Mouse (Mus musculus): ENCODE results near the gene Sv2a.

The Sv2a gene

DNA sequence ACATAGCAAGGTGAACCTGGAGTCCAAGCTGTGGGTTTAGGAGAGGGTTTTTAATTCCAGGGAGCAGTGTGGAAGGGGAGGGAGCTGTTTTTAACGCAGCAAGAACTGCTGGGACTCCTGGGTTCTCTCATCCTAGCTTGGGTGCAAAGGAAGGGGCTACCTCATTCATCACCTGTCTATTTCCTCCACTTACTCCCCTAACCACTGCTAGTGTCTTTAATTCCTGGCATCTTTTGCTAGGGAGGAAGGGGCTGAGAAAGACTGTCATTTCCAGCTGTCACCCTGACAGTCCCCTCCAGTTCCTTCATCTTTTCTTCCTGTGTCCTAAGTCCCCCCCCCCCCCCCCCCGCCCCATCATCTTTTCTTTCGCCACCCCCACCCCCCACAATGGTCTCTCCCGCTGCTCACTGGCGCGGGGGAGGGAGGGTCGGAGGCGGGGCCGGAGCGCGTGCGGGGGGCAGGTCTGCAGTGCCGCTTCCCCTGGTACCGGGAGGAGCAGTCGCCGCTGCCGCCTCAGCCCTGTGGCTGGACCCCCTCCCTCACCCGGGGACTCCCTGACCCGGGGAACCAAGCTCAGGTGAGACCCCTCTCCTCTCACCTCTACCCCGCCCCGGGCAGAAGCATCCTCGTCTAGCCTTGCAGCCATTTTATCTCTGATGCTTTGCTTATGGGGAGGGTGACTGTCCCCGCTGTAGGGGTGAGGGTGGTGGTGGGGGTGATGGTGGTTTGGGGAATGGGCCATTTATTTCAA, at the start of gene Sv2a:
Sv2a (plus strand) TSS at position 425 of the 751 bp plus-strand sequence.
- peak; percentile 71 for DNase-seq (ENCODE audit: low read depth, low spot score)

GRCm38 (mm10) chr3:96132478-96132877, 48.5 kb upstream of the Sv2a start:
- no peak for DNase-seq (ENCODE audit: low read depth, low spot score)

DNA sequence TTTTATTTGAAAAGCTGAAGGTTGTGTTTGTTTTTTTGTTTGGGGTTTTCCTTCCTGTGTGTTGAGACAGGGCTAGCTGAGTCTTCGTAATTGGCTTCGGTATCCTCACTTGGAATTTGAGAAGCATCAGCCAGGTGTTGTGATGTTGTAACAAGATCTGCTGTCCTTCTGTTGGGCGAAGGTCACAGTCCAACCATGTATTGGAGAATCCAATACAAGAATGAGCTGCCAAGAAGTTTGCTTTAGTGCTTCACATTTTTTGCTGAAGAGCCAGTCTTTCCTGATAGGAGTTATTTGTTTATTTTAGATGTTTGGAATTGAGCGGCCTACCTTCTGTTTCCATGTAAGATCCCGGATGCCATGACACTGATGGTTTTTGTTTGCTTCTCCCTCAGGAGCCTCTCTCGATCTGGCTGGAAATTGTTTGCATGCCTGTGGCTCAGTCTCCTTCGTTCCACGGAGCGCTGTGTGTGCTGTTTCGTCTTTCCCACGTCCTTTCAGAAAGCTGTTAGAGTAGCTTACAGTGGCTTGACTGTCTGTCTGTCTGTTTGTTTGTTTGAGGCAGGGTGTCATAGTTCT, 47.5 kb upstream of the Sv2a start:
- DNase-seq (ENCODE audit: low read depth, low spot score): no peak

DNA sequence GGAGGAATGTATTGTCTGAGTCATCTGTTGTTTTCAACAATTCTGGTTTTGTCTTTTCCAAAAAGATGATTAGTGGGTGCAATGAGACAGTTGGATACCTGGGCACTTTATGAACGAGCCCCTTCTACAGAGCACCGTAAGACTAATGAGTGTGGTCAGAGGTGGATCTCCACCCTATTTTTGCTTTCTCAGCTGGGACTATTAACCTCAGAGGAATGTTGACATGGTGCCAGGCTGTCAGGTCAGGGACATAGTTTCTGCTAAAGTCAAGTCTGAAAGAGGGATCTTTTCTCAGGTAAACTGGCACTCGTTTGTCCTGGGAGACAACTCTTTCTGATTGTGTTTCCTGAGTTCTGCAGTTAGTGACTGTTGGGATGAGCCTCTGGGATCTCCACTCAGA, 45.9 kb upstream of the Sv2a start:
- DNase-seq (ENCODE audit: low read depth, low spot score): no peak

- DNase-seq (ENCODE audit: low read depth, low spot score): peak; percentile 81
These were observed 33.0 kb upstream of the Sv2a start for GRCm38 (mm10) chr3:96147950-96148349.

GRCm38 (mm10) chr3:96151836-96152235, 29.1 kb upstream of the Sv2a start:
- no peak for DNase-seq (ENCODE audit: low read depth, low spot score)

DNA sequence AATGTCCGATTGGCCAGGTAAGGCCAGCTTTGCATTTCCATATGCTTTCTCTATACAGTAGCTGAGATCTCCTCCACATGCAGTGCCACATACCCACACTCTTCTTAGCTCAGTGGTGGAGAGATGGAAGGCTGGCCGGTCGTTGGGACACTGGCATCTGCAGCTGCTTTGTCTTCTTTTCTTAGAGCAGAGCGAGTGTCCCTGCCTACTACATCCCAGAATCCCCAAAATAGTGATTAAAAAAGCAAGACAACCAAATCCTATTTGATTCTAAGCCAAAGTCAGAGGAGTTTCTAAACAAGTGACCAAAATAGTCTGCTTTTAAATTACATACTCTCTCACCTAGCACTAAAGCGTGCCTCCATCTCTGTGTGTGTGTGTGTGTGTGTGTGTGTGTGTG, 28.3 kb upstream of the Sv2a start:
- no peak for DNase-seq (ENCODE audit: low read depth, low spot score)

DNA sequence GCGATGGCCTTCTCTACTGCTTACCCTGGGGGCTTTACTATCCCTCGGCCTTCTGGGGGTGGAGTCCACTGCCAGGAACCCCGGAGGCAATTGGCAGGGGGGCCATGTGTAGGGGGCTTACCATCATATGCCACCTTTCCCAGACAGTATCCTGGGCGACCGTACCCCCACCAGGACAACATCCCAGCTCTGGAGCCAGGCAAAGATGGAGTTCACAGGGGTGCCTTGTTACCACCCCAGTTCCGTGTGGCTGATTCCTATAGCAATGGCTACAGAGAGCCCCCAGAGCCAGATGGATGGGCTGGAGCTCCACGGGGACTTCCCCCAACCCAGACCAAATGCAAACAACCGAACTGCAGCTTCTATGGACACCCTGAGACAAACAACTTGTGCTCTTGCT, 25.4 kb upstream of the Sv2a start:
- DNase-seq (ENCODE audit: low read depth, low spot score): no peak

GRCm38 (mm10) chr3:96159820-96160219, 21.1 kb upstream of the Sv2a start:
- no peak for DNase-seq (ENCODE audit: low read depth, low spot score)

DNA sequence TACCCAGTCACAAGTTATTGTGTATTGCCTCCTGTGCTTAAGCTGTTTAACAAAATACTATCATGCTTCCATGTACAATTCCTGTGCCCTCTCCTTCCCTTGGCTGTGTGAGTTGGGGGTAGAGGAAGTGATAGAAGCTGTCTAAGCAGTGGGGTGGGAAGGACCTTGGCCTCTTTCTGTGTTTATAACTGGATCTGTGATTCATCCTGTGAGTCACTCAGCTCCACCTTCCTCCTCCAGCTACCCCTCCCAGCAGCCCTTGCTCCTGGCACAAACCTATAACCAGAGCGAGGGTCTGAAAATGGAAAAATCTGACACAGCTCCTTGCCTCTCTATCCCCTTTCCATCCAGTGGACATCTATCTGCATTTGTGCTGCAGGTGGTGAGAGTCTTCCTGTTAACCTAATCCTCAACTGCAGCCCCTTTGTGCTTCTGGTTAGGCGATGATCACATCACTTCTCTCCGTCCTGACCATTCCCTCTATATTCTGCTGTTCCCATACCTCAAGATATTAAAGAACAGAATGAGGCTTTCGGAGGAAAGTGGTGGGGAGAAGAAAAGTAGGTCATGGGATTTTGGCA, 20.6 kb upstream of the Sv2a start:
- DNase-seq (ENCODE audit: low read depth, low spot score): peak; percentile 13

GRCm38 (mm10) chr3:96160803-96161516, 20.0 kb upstream of the Sv2a start:
- DNase-seq (ENCODE audit: low read depth, low spot score): peak; percentile 40

- DNase-seq (ENCODE audit: low read depth, low spot score): peak; percentile 15
These were observed 18.8 kb upstream of the Sv2a start, which contains the start of gene Mtmr11 for GRCm38 (mm10) chr3:96161869-96162840. Gene Mtmr11, plus strand, starts transcription at chr3:96162004.

GRCm38 (mm10) chr3:96163040-96163439, 17.9 kb upstream of the Sv2a start:
- DNase-seq (ENCODE audit: low read depth, low spot score): no peak

GRCm38 (mm10) chr3:96168466-96169158, 12.3 kb upstream of the Sv2a start:
- DNase-seq (ENCODE audit: low read depth, low spot score): no peak

GRCm38 (mm10) chr3:96170276-96170675, 10.7 kb upstream of the Sv2a start:
- no peak for DNase-seq (ENCODE audit: low read depth, low spot score)

- peak; percentile 29 for DNase-seq (ENCODE audit: low read depth, low spot score)
These were observed 9.9 kb upstream of the Sv2a start for GRCm38 (mm10) chr3:96170976-96171545.

GRCm38 (mm10) chr3:96171583-96172196, 9.3 kb upstream of the Sv2a start:
- DNase-seq (ENCODE audit: low read depth, low spot score): no peak

DNA sequence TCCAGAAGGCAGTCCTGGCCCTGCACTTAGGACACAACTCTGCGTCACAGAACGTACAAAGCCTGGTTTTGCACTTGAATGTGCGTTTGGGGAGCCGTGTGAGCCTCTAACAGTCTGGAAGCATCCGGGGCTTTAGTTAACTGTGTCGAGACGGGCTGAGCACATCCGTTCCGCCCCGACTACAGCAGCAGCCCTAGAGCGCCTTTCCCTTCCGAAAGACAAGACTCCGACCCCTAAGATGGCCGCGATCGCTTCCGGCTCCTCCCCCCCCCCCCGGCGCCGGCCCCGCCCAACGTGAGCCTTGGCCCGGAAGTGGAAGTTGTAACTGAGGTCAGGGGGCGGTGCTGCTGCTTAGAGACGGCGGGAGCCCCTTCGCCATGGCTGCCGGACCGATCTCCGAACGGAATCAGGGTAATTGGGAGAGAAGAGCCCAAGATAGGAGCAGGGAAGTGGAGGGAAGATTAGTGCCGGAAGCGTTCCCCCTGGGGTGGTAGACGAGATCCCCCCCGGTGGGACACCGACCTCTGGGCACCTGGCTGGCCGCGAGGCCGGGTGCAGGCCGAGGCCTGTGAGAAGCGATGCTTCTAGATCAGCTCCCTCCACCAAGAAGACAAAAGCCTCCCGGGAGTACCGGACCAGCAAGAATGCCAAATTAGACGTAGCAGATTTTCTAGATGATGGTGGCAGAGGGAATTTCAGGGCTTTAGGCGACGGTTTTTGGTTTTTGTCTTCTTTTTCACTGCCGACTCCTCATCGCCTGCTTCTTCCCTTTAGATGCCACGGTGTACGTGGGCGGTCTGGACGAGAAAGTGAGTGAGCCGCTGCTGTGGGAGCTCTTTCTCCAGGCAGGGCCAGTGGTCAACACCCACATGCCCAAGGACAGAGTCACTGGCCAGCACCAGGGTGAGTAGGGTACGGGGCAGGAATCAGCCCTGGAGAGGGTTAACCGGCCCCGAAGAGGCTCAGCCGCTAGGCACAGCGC, 8.5 kb upstream of the Sv2a start, which contains the start of gene Sf3b4:
Sf3b4 (plus strand) TSS at position 136 of the 982 bp plus-strand sequence.
- peak; percentile 96 for DNase-seq (ENCODE audit: low read depth, low spot score)
